Mouse (Mus musculus) cerebral cortex, adult 2 months (tissue): Measurements from ENCODE around the gene Gm5485.

Experiments
- WGBS: fragments of 180-500 bp; shearing (Covaris S2); methylation state at CpG from one replicate; pipeline ENCODE4 v1.1.7; 2018; 5-methylcytosine and 5-hydroxymethylcytosine counted together

Gene Gm5485

DNA sequence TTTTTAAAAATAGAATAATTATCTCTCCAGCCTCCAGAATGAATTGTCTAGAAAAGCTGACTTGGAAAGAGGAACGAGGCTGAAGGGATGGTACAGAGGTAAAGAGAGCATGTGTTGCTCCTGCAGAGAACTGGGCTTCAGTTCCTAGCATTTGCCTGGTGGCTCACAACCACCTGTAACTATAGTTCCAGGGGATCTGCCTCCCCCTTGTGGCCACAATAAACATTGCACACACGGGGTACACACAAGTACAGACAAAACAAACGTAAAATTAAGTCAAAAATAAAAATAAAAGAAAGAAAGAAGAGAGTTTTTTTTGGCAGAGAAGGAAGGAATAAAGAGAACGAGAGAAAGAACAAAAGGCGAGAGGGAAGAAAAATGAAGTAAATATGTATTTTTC lies 45.4 kb downstream of the Gm5485 start:
- WGBS: 92% methylated on average over 5 of the region's 5 CpGs

- WGBS: 58% methylated on average over 12 of the region's 12 CpGs
Measured at GRCm38 (mm10) chr16:48360887-48361286, 51.3 kb downstream of the Gm5485 start.

- WGBS: 95% methylated on average over 1 of the region's 1 CpGs
Measured at GRCm38 (mm10) chr16:48356417-48356816, 55.8 kb downstream of the Gm5485 start.

DNA sequence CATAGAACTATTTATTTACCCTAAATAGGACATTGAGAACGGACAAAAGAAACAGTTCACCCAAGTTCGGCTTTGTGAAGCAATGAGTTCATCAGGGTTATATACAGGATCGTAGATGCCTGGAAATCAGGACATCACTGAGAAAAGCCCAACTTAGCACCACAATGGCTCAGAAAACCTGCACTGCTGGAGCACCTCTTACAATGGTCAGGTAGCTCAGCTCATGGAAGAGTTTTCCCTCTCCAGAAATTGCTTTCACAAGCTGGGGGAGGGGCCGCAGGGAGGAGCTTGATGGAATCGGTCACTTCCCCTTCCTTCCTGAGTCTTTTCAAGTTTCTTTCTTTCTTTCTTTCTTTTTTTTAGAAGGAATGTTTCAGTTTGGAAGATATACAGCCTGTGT lies 56.5 kb downstream of the Gm5485 start:
- 79% methylated on average over 5 of the region's 5 CpGs for WGBS
